Mouse (Mus musculus) liver, postnatal 0 days (tissue): Measurements from ENCODE around the gene Rpain.

Experiments used
- CTCF ChIP-seq: sonication (generic); IDR thresholded peaks from 2 replicates; pipeline ENCODE4 v1.5.1; 2016; ENCODE audit warnings: antibody characterized with exemption, low read depth
- EP300 ChIP-seq: IDR thresholded peaks from 2 replicates; pipeline ENCODE4 v1.6.1; 2016; ENCODE audit warnings: antibody characterized with exemption, low read depth, mild to moderate bottlenecking

DNA sequence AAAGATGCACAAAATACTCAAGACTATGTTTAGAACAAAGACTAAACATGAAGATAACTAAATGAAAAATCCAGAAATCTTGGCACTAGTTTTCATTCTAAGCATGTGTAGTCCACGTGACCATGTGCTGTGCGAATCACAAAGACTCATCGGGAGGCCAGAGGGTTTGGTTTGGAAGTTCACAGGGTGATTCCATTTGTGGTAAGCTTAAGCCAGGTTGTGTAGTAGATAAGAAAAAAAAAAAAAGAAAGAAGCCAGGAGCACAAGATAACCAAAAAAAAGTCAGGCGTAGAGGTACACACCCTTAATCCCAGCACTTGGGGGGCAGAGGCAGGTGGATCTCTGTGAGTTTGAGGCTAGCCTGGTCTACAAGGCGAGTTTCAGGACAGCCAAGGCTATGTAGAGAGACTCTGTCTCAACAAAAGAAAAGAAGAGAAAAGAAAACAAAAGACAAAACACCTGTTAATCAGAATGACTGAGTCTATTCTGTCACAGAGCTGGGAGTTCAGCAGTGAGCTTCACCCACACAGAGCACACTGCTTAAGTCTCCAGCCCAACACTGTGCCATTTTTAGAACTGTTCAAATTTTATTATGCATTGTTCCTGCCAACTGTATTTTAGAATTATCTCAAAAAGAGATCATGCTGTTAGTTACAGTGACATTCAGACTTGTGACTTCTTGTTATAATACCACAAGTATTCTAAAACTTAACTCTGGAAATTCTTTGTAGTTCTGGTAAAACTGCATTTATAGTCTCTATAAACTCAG, 9.0 kb upstream of the Rpain start:
- TF ChIP-seq CTCF (no peak), EP300 (no peak)
